Mouse (Mus musculus) embryonic fibroblast, embryonic 13.5 days (primary cell): ENCODE results near the gene Tmem171. TPM values are rescaled to one million over a fixed set of nuclear protein-coding genes. Genes with fewer than 3 reads are reported as not detected.
A peak's percentile ranks its signal among the peaks of the same experiment; 100 is the strongest.

Source experiments
- H3K27ac ChIP-seq: 2 replicates; pipeline ENCODE4 v1.5.1; 2012; ENCODE audit warnings: low read length, control low read depth, inconsistent platforms; ENCODE audit not compliant: insufficient read depth
- H3K4me1 ChIP-seq: 2 replicates; pipeline ENCODE4 v1.6.1; 2011; ENCODE audit warnings: low read length; ENCODE audit not compliant: control insufficient read depth, insufficient read depth
- H3K4me3 ChIP-seq: 2 replicates; pipeline ENCODE4 v1.5.1; 2011; ENCODE audit warnings: mild to moderate bottlenecking, control low read depth, low read length; ENCODE audit not compliant: insufficient read depth
- CTCF ChIP-seq: IDR thresholded peaks from 2 replicates; pipeline ENCODE4 v1.5.1; 2011; ENCODE audit warnings: mild to moderate bottlenecking, control low read depth, low read length, moderate library complexity, borderline replicate concordance; ENCODE audit not compliant: insufficient read depth
- POLR2A ChIP-seq: IDR thresholded peaks from 2 replicates; pipeline ENCODE4 v1.6.1; 2011; ENCODE audit warnings: low read depth, mild to moderate bottlenecking, control low read depth, low read length, moderate library complexity
- polyA plus RNA-seq: library from polyadenylated mRNA; stranded (reverse); fragments of >200 nt; gene quantifications from 2 replicates; pipeline ENCODE4 v1.2.4, GENCODE M21; 2011; ENCODE audit warnings: low read depth; ENCODE audit not compliant: missing spikeins, insufficient read length

The Tmem171 gene
- polyA plus RNA-seq, 1 experiment: 0.90 TPM

DNA sequence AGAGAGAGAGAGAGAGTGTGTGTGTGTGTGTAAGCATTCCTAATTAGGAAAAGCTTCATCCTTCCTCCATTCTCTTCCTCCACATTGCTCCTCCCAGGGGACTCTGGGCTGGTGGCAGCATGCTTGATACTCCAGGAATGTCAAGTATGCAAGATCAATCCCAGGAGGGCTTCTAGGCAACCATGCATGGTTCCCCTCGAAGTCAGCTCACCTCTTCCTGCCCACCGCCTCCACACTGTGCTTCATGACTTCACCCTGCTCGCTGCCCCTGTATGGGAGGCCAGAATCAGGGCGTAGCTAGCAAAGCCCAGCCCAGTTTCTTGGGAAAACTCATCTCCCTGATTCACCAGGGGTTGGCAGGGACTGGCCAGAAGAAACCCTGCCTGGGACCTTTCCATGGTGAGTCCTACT lies 15.0 kb downstream of the Tmem171 start:
- H3K4me3 ChIP-seq: no peak overlapping the region
- H3K4me1 ChIP-seq: no peaks in the 10 kb centered on the region; the same call in none of the 2 replicates
- TF ChIP-seq POLR2A (no peak), CTCF (no peak)
- H3K27ac ChIP-seq: peak overlapping the region; percentile 38; the same call in 1 of the 2 replicates

DNA sequence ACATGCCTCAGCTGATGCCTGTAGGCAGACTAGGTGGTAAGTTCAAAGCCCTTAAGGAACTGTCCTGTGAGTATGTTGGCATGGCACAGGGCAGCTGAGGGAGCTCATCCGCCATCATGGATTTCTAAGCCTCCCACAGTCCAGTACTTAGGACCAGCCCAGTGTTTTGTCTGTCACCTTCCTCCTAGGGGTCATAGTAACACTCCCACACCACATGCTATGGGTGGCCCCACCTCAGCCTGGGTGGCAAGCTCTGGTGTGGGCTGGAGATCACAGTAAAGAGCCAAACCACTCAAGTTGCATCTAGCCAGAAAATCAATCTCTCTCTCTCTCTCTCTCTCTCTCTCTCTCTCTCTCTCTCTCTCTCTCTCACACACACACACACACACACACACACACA lies 15.4 kb downstream of the Tmem171 start:
- no peak overlapping the region; the same call in 1 of the 2 replicates for H3K27ac ChIP-seq
- TF ChIP-seq POLR2A (no peak), CTCF (no peak)
- no peak overlapping the region for H3K4me3 ChIP-seq
- no peaks in the 10 kb centered on the region; the same call in none of the 2 replicates for H3K4me1 ChIP-seq

GRCm38 (mm10) chr13:98673922-98674321 lies 20.7 kb downstream of the Tmem171 start:
- Histone ChIP-seq H3K4me3 (no peak overlapping the region), H3K4me1 (no peaks in the 10 kb centered on the region), H3K27ac (no peak overlapping the region)
- no peak for TF ChIP-seq POLR2A
- TF ChIP-seq CTCF: no peak

DNA sequence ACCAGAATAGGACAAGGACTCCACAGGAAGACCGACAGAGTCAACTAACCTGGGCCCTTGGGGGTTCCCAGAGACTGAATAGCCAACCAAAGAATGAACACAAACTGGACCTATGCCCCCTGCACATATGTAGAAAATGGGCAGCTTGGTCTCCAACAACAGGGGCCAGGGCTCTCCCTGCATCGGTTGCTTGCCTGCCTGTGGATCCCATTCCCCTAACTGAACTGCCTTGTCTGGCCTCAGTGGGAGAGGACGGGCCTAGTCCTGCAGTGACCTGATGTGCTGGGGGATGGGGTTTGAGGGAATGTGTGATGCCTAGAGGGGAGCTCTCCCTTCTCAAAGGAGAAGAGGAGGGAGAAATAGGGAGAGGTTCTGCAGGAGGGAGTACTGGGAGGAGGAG lies 25.3 kb downstream of the Tmem171 start:
- Histone ChIP-seq H3K27ac (no peak overlapping the region), H3K4me3 (no peak overlapping the region), H3K4me1 (no peaks in the 10 kb centered on the region)
- TF ChIP-seq CTCF (no peak), POLR2A (no peak)

- Histone ChIP-seq H3K4me3 (no peak overlapping the region), H3K27ac (no peak overlapping the region), H3K4me1 (no peaks in the 10 kb centered on the region)
- TF ChIP-seq CTCF: no peak
- TF ChIP-seq POLR2A: no peak
These were observed 27.3 kb downstream of the Tmem171 start for GRCm38 (mm10) chr13:98667316-98667715.

- H3K27ac ChIP-seq: no peak overlapping the region
- no peak overlapping the region for H3K4me3 ChIP-seq
- no peaks in the 10 kb centered on the region for H3K4me1 ChIP-seq
- no peak for TF ChIP-seq CTCF
- TF ChIP-seq POLR2A: no peak
These were observed 29.4 kb downstream of the Tmem171 start for GRCm38 (mm10) chr13:98665240-98665639.

GRCm38 (mm10) chr13:98662173-98662675 lies 32.4 kb downstream of the Tmem171 start:
- Histone ChIP-seq H3K4me1 (no peaks in the 10 kb centered on the region), H3K27ac (no peak overlapping the region), H3K4me3 (no peak overlapping the region)
- TF ChIP-seq POLR2A (no peak), CTCF (no peak)

GRCm38 (mm10) chr13:98656034-98656471 lies 38.6 kb downstream of the Tmem171 start:
- TF ChIP-seq POLR2A: no peak
- no peak for TF ChIP-seq CTCF
- H3K4me3 ChIP-seq: no peak overlapping the region

GRCm38 (mm10) chr13:98655346-98655745 lies 39.3 kb downstream of the Tmem171 start:
- no peak overlapping the region for H3K27ac ChIP-seq
- H3K4me1 ChIP-seq: peaks cover 11% of the 10 kb centered on the region; the same call in 1 of the 2 replicates
- no peak overlapping the region for H3K4me3 ChIP-seq
- TF ChIP-seq CTCF (no peak), POLR2A (no peak)

More at GRCm38 (mm10) chr13:98656034-98656471, 38.6 kb downstream of the Tmem171 start:
- Histone ChIP-seq H3K4me1 (peaks cover 11% of the 10 kb centered on the region; the same call in 1 of the 2 replicates), H3K27ac (no peak overlapping the region)

DNA sequence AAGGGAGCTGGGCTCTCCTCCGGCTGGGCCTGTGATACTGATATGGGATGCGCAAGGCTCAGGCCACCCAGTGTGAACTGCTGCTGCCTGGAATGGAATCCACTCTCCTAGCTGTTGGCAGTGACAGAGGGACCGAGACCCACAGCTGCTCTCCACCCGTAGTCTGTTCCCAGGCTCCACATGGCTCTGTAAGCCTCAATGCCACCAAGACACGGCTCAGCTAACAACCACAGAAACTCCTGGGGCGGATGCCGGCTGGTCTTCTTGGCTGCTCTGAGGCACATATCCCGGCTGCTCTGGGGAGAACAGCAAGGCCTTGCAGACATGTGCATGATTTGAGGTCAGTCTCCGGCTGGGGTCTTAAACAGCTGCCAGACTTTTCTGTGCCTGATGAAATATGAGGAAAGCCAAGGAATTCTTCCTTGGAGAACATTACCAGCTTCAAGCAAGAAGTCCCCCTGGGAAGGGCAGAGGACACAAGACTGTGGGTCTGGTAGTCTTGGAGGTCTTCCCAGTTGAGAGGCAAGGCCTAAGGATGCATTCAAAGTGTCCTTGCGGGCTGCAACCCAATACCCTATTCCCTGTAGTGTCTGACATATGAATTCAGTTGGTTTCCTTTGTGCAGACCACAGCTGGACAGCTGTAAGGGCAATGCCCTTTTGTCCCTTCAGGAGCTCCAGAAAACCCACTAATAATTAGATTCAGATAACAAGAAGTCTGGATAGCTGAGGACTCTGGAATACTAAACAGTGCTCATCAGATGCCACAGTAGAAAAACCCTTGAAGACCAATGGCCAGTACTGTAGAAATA lies 40.3 kb downstream of the Tmem171 start:
- no peak overlapping the region for H3K27ac ChIP-seq
- H3K4me1 ChIP-seq: peaks cover 11% of the 10 kb centered on the region; the same call in 1 of the 2 replicates
- no peak overlapping the region for H3K4me3 ChIP-seq
- TF ChIP-seq POLR2A (no peak), CTCF (no peak)
